Mouse (Mus musculus): ENCODE data around the gene Anks1. TPM values are rescaled to one million over a fixed set of nuclear protein-coding genes. Genes with fewer than 3 reads are reported as not detected.

Anks1 gene
- polyA plus RNA-seq (2012; rRNA removed): 19.8 and 27.3 TPM in 2 replicates

GRCm38 (mm10) chr17:27908888-27909621 is at the start of gene Anks1:
Gene Anks1 (plus strand): TSS chr17:27909306.
- DNase-seq (ENCODE audit: low read depth, low spot score): peak; percentile 64
- under 1% methylated on average over 74 of the region's 78 CpGs for WGBS

- DNase-seq (ENCODE audit: low read depth, low spot score): no peak
- 66% methylated on average over 2 of the region's 2 CpGs for WGBS
Measured at GRCm38 (mm10) chr17:27865461-27865860, 43.6 kb upstream of the Anks1 start.

- DNase-seq (ENCODE audit: low read depth, low spot score): no peak
- 63% methylated on average over 4 of the region's 4 CpGs for WGBS
Measured at GRCm38 (mm10) chr17:27866737-27867136, 42.4 kb upstream of the Anks1 start.

GRCm38 (mm10) chr17:27871851-27872250 is 37.3 kb upstream of the Anks1 start:
- no peak for DNase-seq (ENCODE audit: low read depth, low spot score)
- 82% methylated on average over 3 of the region's 3 CpGs for WGBS

GRCm38 (mm10) chr17:27873583-27873982 is 35.5 kb upstream of the Anks1 start:
- 61% methylated on average over 3 of the region's 3 CpGs for WGBS
- no peak for DNase-seq (ENCODE audit: low read depth, low spot score)

GRCm38 (mm10) chr17:27874510-27874909 is 34.6 kb upstream of the Anks1 start:
- no peak for DNase-seq (ENCODE audit: low read depth, low spot score)
- WGBS: 36% methylated on average over 5 of the region's 5 CpGs

GRCm38 (mm10) chr17:27881518-27881917 is 27.6 kb upstream of the Anks1 start:
- DNase-seq (ENCODE audit: low read depth, low spot score): no peak
- WGBS: 64% methylated on average over 11 of the region's 11 CpGs

GRCm38 (mm10) chr17:27883129-27883528 is 26.0 kb upstream of the Anks1 start:
- 86% methylated on average over 8 of the region's 8 CpGs for WGBS

GRCm38 (mm10) chr17:27883994-27884393 is 25.1 kb upstream of the Anks1 start:
- DNase-seq (ENCODE audit: low read depth, low spot score): no peak
- 89% methylated on average over 6 of the region's 6 CpGs for WGBS

More at GRCm38 (mm10) chr17:27883129-27883528, 26.0 kb upstream of the Anks1 start:
- no peak for DNase-seq (ENCODE audit: low read depth, low spot score)

- 80% methylated on average over 19 of the region's 19 CpGs for WGBS
- no peak for DNase-seq (ENCODE audit: low read depth, low spot score)
Measured at GRCm38 (mm10) chr17:27886499-27887210, 22.5 kb upstream of the Anks1 start.

- WGBS: under 1% methylated on average over 45 of the region's 45 CpGs
- DNase-seq (ENCODE audit: low read depth, low spot score): peak; percentile 64
Measured at GRCm38 (mm10) chr17:27907512-27908205, 1.4 kb upstream of the Anks1 start.

GRCm38 (mm10) chr17:27908206-27908887 is 759 bp upstream of the Anks1 start:
- under 1% methylated on average over 12 of the region's 12 CpGs for WGBS
- no peak for DNase-seq (ENCODE audit: low read depth, low spot score)

- DNase-seq (ENCODE audit: low read depth, low spot score): no peak
- 2% methylated on average over 53 of the region's 53 CpGs for WGBS
Measured at GRCm38 (mm10) chr17:27909622-27910500, 755 bp downstream of the Anks1 start, which contains the start of gene Taf11. Gene Taf11 (minus strand): TSS chr17:27909844.

- WGBS: 80% methylated on average over 7 of the region's 7 CpGs
- DNase-seq (ENCODE audit: low read depth, low spot score): no peak
Measured at GRCm38 (mm10) chr17:27911371-27911770, 2.3 kb downstream of the Anks1 start.

- no peak for DNase-seq (ENCODE audit: low read depth, low spot score)
- WGBS: 29% methylated on average over 4 of the region's 4 CpGs
Measured at GRCm38 (mm10) chr17:27914742-27915141, 5.6 kb downstream of the Anks1 start.

- DNase-seq (ENCODE audit: low read depth, low spot score): no peak
- 82% methylated on average over 4 of the region's 4 CpGs for WGBS
Measured at GRCm38 (mm10) chr17:27916366-27916765, 7.3 kb downstream of the Anks1 start.

- WGBS: 23% methylated on average over 4 of the region's 4 CpGs
- DNase-seq (ENCODE audit: low read depth, low spot score): no peak
Measured at GRCm38 (mm10) chr17:27920676-27921075, 11.6 kb downstream of the Anks1 start.

GRCm38 (mm10) chr17:27922174-27922712 is 13.1 kb downstream of the Anks1 start:
- DNase-seq (ENCODE audit: low read depth, low spot score): no peak
- 66% methylated on average over 11 of the region's 11 CpGs for WGBS

- no peak for DNase-seq (ENCODE audit: low read depth, low spot score)
- WGBS: 34% methylated on average over 4 of the region's 4 CpGs
Measured at GRCm38 (mm10) chr17:27925054-27925453, 15.9 kb downstream of the Anks1 start.
